Mouse (Mus musculus): ENCODE data around the gene Tmem95. TPM values are rescaled to one million over a fixed set of nuclear protein-coding genes. Genes with fewer than 3 reads are reported as not detected.
"Not testable (repeated sequence)": the region's sequence is repeated elsewhere in the genome, so short reads cannot be mapped to it uniquely, and the experiment has no call there.

Gene Tmem95
- polyA plus RNA-seq, 1 experiment from 2014 or later: 0.38 TPM

DNA sequence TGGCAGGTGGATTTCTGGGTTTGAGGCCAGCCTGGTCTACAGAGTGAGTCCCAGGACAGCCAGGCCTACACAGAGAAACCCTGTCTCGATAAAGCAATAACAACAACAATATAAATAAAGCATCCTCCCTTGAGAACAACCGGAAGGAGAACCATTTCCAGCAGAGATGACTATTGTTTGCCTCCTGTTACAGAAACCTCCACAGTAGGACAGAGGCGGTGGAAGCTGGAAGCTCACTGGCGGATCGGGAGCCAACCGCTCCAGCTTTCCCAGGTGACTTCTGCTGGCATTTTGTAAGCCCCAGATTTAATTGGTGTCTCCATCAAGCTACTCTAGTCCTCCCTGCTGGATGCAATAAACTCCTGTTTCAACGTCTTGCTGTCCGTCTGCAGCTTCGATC is 12.3 kb downstream of the Tmem95 start:
- Histone ChIP-seq H3K9ac (ENCODE audit: low read length) (no peak overlapping the region), H3K4me1 (replicated peaks; ENCODE audit: control insufficient read depth, insufficient read depth, low read length) (no peaks in the 10 kb centered on the region), H3K4me3 (ENCODE audit: low read depth, low read length) (no peak overlapping the region), H3K9me3 (ENCODE audit: control insufficient read depth, low read length) (no peaks in the 10 kb centered on the region), H3K27ac (ENCODE audit: low read depth) (no peak overlapping the region), H3K36me3 (ENCODE audit: control insufficient read depth, insufficient read depth, low read length) (no peaks in the 10 kb centered on the region), H3K4me2 (ENCODE audit: low read length) (no peak overlapping the region), H3K27me3 (replicated peaks; ENCODE audit: control insufficient read depth, insufficient read depth, low read length) (no peaks in the 10 kb centered on the region)
- ATAC-seq (replicated peaks; ENCODE audit: low FRiP score, low TSS enrichment, low read depth) (no peak), DNase-seq (ENCODE audit: low spot score) (no peak)
- 84% methylated on average over 9 of the region's 9 CpGs for WGBS

DNA sequence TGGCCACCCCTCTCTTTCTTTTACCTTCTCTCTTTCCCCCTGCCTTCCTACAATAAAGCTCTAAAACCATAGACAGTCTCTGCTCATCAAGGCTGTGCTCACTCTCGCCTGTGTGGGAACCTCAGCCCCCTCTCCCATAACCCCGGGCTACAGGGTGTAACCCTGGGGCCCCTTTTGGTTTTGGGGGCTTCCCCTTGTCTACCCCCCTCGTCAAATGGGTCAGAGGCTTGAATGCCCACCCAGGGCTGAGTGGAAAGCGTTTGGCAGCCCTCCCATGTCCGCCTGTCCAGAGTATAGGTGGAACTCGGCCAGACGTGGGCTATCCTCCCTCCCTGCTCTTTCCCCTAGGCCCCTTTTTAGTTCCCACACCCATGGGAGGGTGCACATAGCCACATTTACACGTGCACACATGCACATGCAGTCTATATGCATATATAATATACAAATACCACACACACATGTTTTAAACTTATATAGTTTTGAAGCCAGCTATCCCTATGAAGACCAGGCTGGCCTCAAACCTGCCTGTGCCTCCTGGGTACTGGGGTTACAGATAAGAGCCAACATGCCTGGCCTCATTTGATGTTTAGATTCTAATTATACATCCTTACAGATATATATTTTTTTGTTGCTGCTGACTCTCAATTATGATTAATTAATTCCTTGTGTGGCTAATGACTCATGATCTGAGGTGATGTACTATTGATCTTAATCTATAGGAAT is 13.5 kb downstream of the Tmem95 start:
- WGBS: 60% methylated on average over 8 of the region's 8 CpGs
- ATAC-seq (replicated peaks; ENCODE audit: low FRiP score, low TSS enrichment, low read depth): no peak

DNA sequence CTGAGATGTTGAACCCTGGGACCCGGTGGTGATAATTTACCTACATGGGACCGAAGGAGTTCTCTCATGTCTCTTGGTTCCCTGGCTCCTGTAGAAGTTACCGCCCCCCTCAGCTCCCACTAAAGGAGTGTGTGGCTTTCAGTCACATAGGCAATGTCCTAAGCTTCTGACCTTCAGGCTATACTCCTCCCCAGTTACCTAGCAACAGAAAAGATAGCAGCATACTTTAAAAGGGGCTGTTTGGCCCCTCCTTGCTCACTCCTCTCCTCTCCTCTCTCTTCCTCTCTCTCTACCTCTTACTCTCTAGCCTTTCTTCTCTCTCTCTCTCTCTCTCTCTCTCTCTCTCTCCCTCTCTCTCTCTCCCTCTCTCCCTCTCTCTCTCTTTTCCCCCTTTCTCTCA is 14.1 kb downstream of the Tmem95 start:
- H3K36me3 ChIP-seq (ENCODE audit: control insufficient read depth, insufficient read depth, low read length); H3K4me3 ChIP-seq (ENCODE audit: low read depth, low read length); H3K27me3 ChIP-seq (replicated peaks; ENCODE audit: control insufficient read depth, insufficient read depth, low read length); H3K4me1 ChIP-seq (replicated peaks; ENCODE audit: control insufficient read depth, insufficient read depth, low read length); H3K27ac ChIP-seq (ENCODE audit: low read depth); H3K4me2 ChIP-seq (ENCODE audit: low read length); H3K9me3 ChIP-seq (ENCODE audit: control insufficient read depth, low read length); DNase-seq (ENCODE audit: low spot score); ATAC-seq (replicated peaks; ENCODE audit: low FRiP score, low TSS enrichment, low read depth); H3K9ac ChIP-seq (ENCODE audit: low read length): not testable (repeated sequence)
- WGBS: 73% methylated on average over 3 of the region's 3 CpGs

More for the DNA sequence above, 13.5 kb downstream of the Tmem95 start:
- Histone ChIP-seq H3K9ac (ENCODE audit: low read length) (no peak overlapping the region), H3K27ac (ENCODE audit: low read depth) (no peak overlapping the region), H3K27me3 (replicated peaks; ENCODE audit: control insufficient read depth, insufficient read depth, low read length) (no peaks in the 10 kb centered on the region; the same call in 1 of the 2 replicates), H3K4me3 (ENCODE audit: low read depth, low read length) (no peak overlapping the region), H3K9me3 (ENCODE audit: control insufficient read depth, low read length) (no peaks in the 10 kb centered on the region), H3K36me3 (ENCODE audit: control insufficient read depth, insufficient read depth, low read length) (no peaks in the 10 kb centered on the region), H3K4me1 (replicated peaks; ENCODE audit: control insufficient read depth, insufficient read depth, low read length) (no peaks in the 10 kb centered on the region), H3K4me2 (ENCODE audit: low read length) (no peak overlapping the region)
- no peak for DNase-seq (ENCODE audit: low spot score)

DNA sequence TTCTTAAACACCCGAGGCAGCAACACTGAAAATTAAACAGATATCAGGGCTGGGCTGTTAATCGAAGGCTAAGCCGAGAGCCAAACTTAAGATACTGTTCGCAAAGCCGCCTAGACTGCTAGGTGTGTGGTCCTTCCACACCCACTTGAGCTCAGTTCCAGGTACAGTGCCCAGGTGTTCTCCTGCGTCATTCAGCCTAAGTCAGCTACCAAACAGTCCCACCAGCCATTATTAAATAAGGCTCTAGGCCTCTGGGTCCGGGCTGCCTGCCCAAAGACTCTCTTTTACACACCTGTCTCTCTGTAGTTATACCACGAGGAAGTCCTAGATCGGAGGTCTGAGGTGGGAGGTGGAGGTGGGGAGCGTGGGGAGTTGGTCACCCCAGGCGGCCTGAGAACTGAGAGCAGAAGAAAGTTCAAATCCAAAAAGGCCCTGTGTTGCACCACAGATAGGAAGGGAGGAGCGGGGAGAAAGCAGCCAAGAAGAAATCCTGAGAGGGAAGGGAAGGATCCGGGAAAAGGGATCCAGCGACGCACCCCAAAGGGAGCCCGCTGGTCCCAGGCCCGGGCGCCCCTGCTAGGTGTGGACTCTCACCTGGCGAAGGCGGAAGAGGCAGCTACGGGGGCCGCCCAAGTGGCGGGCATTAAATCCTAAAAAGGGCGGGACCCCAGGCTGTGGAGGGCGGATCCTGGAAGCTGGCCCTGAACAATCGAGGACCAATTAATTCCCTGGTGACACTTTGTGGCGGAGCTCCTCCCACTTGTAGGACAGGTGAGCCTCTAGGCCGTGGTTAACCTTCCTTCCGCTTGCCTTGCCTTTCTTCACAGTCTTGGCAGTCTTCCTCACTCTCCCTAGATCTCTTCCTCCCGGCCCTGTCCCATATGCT is 19.5 kb downstream of the Tmem95 start, which contains the start of gene Tnk1:
Tnk1 (minus strand) TSS at position 618 of the 886 bp plus-strand sequence.
- H3K36me3 ChIP-seq (ENCODE audit: control insufficient read depth, insufficient read depth, low read length): no peaks in the 10 kb centered on the region
- no peaks in the 10 kb centered on the region for H3K9me3 ChIP-seq (ENCODE audit: control insufficient read depth, low read length)
- 14% methylated on average over 30 of the region's 30 CpGs for WGBS
- DNase-seq (ENCODE audit: low spot score) (peak; percentile 75), ATAC-seq (replicated peaks; ENCODE audit: low FRiP score, low TSS enrichment, low read depth) (peak; percentile 76)
- peak within 1 kb of the TSS; percentile 20 for H3K4me3 ChIP-seq (ENCODE audit: low read depth, low read length)
- no peaks in the 10 kb centered on the region for H3K4me1 ChIP-seq (replicated peaks; ENCODE audit: control insufficient read depth, insufficient read depth, low read length)
- H3K9ac ChIP-seq (ENCODE audit: low read length): peak within 1 kb of the TSS; percentile 27
- H3K27ac ChIP-seq (ENCODE audit: low read depth): peak within 1 kb of the TSS; percentile 9; the same call in 1 of the 2 replicates
- H3K4me2 ChIP-seq (ENCODE audit: low read length): peak within 1 kb of the TSS; percentile 43
- peaks cover 13% of the 10 kb centered on the region for H3K27me3 ChIP-seq (replicated peaks; ENCODE audit: control insufficient read depth, insufficient read depth, low read length)

DNA sequence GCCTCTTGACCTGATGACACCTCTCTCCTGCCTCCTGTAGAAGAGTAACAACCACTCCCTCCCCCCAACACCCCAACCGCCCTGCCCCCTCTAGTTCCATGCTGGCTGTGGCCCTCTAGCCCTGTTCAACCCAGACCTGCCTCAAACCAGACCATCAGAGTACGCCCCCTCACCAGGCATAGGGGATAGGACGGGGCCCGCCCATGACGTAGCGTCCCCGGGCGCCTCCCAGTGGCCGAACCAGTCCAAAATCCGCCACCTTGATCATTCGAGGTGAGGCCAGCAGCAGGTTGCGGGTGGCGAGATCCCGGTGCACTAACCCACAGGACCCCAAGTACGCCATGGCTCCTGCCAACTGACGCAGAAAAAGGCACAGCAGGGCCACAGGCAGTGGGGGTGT is 22.5 kb downstream of the Tmem95 start:
- Histone ChIP-seq H3K4me3 (ENCODE audit: low read depth, low read length) (no peak overlapping the region), H3K36me3 (ENCODE audit: control insufficient read depth, insufficient read depth, low read length) (peaks cover 24% of the 10 kb centered on the region), H3K9me3 (ENCODE audit: control insufficient read depth, low read length) (no peaks in the 10 kb centered on the region), H3K4me1 (replicated peaks; ENCODE audit: control insufficient read depth, insufficient read depth, low read length) (no peaks in the 10 kb centered on the region), H3K27me3 (replicated peaks; ENCODE audit: control insufficient read depth, insufficient read depth, low read length) (peaks cover 13% of the 10 kb centered on the region), H3K27ac (ENCODE audit: low read depth) (no peak overlapping the region), H3K4me2 (ENCODE audit: low read length) (no peak overlapping the region), H3K9ac (ENCODE audit: low read length) (no peak overlapping the region)
- 29% methylated on average over 16 of the region's 16 CpGs for WGBS
- no peak; the same call in 1 of the 2 replicates for ATAC-seq (replicated peaks; ENCODE audit: low FRiP score, low TSS enrichment, low read depth)
- no peak for DNase-seq (ENCODE audit: low spot score)

DNA sequence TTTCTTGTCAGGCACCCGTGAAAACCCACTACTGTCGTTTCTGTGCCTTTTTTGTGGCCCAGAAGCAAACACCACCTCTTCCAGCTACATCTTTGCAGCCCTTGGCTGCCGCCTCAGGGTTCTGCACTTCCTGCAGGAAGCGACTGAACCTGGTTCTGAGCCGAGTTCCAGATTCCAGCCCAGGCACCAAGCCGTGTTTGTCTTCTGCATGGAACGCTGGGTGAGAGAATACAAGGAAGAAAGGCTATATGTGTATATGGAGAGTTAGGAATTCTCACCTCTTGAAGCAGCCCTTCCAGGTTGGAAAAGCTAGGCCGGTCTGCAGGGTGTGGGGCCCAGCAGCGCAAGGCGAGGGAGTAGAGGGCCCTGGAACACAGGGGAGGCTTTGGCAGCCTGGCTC is 23.1 kb downstream of the Tmem95 start:
- Histone ChIP-seq H3K27ac (ENCODE audit: low read depth) (no peak overlapping the region), H3K36me3 (ENCODE audit: control insufficient read depth, insufficient read depth, low read length) (peaks cover 31% of the 10 kb centered on the region), H3K4me3 (ENCODE audit: low read depth, low read length) (no peak overlapping the region), H3K4me2 (ENCODE audit: low read length) (no peak overlapping the region), H3K9me3 (ENCODE audit: control insufficient read depth, low read length) (no peaks in the 10 kb centered on the region), H3K27me3 (replicated peaks; ENCODE audit: control insufficient read depth, insufficient read depth, low read length) (peaks cover 13% of the 10 kb centered on the region), H3K9ac (ENCODE audit: low read length) (no peak overlapping the region), H3K4me1 (replicated peaks; ENCODE audit: control insufficient read depth, insufficient read depth, low read length) (no peaks in the 10 kb centered on the region)
- ATAC-seq (replicated peaks; ENCODE audit: low FRiP score, low TSS enrichment, low read depth) (no peak), DNase-seq (ENCODE audit: low spot score) (no peak)
- WGBS: 85% methylated on average over 10 of the region's 10 CpGs

DNA sequence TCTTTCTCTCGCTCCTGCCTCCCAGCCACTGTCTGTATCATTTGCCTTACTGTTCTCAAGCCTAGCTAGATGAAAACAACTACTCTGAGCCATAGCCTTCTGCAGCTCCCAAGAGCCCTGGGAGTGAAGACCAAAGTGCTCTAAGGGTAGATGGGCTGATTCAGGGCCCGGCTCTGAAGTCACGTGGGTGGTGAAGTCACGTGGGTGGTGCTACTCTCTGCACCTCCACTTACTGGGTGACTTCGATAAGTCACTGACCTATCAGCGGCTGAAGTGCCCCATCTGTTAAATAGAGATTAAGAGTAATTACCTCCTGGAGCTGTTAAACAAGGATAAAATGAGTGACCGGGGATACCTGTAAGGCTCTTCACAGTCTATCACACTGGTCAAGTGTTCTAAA is 23.8 kb downstream of the Tmem95 start:
- Histone ChIP-seq H3K36me3 (ENCODE audit: control insufficient read depth, insufficient read depth, low read length) (peaks cover 38% of the 10 kb centered on the region), H3K27ac (ENCODE audit: low read depth) (no peak overlapping the region)
- 58% methylated on average over 7 of the region's 7 CpGs for WGBS

DNA sequence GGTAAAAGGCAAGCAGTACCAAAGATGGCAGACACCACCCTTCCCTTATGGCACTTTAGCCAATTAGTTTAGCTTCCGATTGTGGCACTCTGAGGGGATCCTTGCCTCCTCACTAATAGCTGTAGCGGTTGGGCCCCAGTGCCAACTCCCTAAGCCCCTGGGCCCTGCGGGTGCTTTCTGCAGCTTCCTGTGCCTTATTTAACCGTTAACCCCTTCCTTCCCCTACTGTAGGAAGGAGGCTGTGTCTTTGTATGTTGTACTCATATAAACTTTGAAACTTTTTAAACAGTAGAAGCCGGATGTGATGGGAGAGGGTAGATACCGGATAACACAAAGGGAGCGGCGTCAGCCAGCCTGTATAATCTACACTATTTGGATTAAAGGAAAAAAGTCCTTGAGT is 27.1 kb downstream of the Tmem95 start:
- no peak overlapping the region for H3K4me3 ChIP-seq (ENCODE audit: low read depth, low read length)
- DNase-seq (ENCODE audit: low spot score) (no peak), ATAC-seq (replicated peaks; ENCODE audit: low FRiP score, low TSS enrichment, low read depth) (no peak)
- H3K9ac ChIP-seq (ENCODE audit: low read length): no peak overlapping the region
- H3K27ac ChIP-seq (ENCODE audit: low read depth): no peak overlapping the region
- no peaks in the 10 kb centered on the region for H3K9me3 ChIP-seq (ENCODE audit: control insufficient read depth, low read length)
- H3K36me3 ChIP-seq (ENCODE audit: control insufficient read depth, insufficient read depth, low read length): peaks cover 49% of the 10 kb centered on the region
- peaks cover 14% of the 10 kb centered on the region for H3K4me1 ChIP-seq (replicated peaks; ENCODE audit: control insufficient read depth, insufficient read depth, low read length)
- 70% methylated on average over 8 of the region's 8 CpGs for WGBS
- H3K27me3 ChIP-seq (replicated peaks; ENCODE audit: control insufficient read depth, insufficient read depth, low read length): no peaks in the 10 kb centered on the region
- no peak overlapping the region for H3K4me2 ChIP-seq (ENCODE audit: low read length)

More for the DNA sequence above, 23.8 kb downstream of the Tmem95 start:
- no peak overlapping the region for H3K4me3 ChIP-seq (ENCODE audit: low read depth, low read length)
- no peak overlapping the region for H3K9ac ChIP-seq (ENCODE audit: low read length)
- H3K4me2 ChIP-seq (ENCODE audit: low read length): no peak overlapping the region
- H3K9me3 ChIP-seq (ENCODE audit: control insufficient read depth, low read length): no peaks in the 10 kb centered on the region
- H3K27me3 ChIP-seq (replicated peaks; ENCODE audit: control insufficient read depth, insufficient read depth, low read length): peaks cover 11% of the 10 kb centered on the region
- no peak for DNase-seq (ENCODE audit: low spot score)
- ATAC-seq (replicated peaks; ENCODE audit: low FRiP score, low TSS enrichment, low read depth): no peak
- no peaks in the 10 kb centered on the region for H3K4me1 ChIP-seq (replicated peaks; ENCODE audit: control insufficient read depth, insufficient read depth, low read length)
